Mouse (Mus musculus) myocyte (in vitro differentiated cells): ENCODE results near the gene Foxp2. TPM values are rescaled to one million over a fixed set of nuclear protein-coding genes. Genes with fewer than 3 reads are reported as not detected.

ENCODE experiments used
- H3K27me3 ChIP-seq: one replicate; pipeline ENCODE4 v1.6.1; 2011; ENCODE audit not compliant: control insufficient read depth, insufficient read depth, insufficient read length
- H3K36me3 ChIP-seq: one replicate; pipeline ENCODE4 v1.6.1; 2011; ENCODE audit not compliant: control insufficient read depth, insufficient read depth
- H3K4me2 ChIP-seq: one replicate; pipeline ENCODE4 v1.6.1; 2011; ENCODE audit warnings: low read depth, control low read depth
- H3K4me3 ChIP-seq: one replicate; pipeline ENCODE4 v1.5.1; 2011; ENCODE audit warnings: mild to moderate bottlenecking, control low read depth, moderate library complexity
- H3K79me2 ChIP-seq: one replicate; pipeline ENCODE4 v1.6.1; 2011; ENCODE audit not compliant: control insufficient read depth, insufficient read depth
- H3ac ChIP-seq: one replicate; pipeline ENCODE4 v1.6.1; 2011; ENCODE audit not compliant: control insufficient read depth, insufficient read length
- CEBPB ChIP-seq: IDR thresholded peaks from 2 replicates; pipeline ENCODE4 v1.6.1; 2011; ENCODE audit warnings: mild to moderate bottlenecking, moderate library complexity; ENCODE audit not compliant: poor library complexity, insufficient read depth, severe bottlenecking
- E2F4 ChIP-seq: IDR thresholded peaks from one replicate; pipeline ENCODE4 v1.6.1; 2011; ENCODE audit warnings: mild to moderate bottlenecking, control low read depth, moderate library complexity; ENCODE audit not compliant: insufficient read depth
- MAX ChIP-seq: IDR thresholded peaks from one replicate; pipeline ENCODE4 v1.6.1; 2011; ENCODE audit warnings: low read depth, mild to moderate bottlenecking, control low read depth
- MYOD1 ChIP-seq, 3 experiments: IDR thresholded peaks; one replicate each; pipeline ENCODE4 v1.6.1; 2011; ENCODE audit warnings: control low read depth in 2 of 3, low read depth in 2 of 3, mild to moderate bottlenecking in 2 of 3, moderate library complexity in 1 of 3; ENCODE audit not compliant: insufficient read length in 2 of 3, control insufficient read depth in 1 of 3
- MYOG ChIP-seq, 3 experiments: IDR thresholded peaks; one replicate each; pipeline ENCODE4 v1.6.1; 2011; ENCODE audit warnings: control low read depth in 2 of 3, low read depth in 2 of 3, mild to moderate bottlenecking in 2 of 3; ENCODE audit not compliant: insufficient read length in 2 of 3, control insufficient read depth in 1 of 3, insufficient read depth in 1 of 3
- POLR2A ChIP-seq: IDR thresholded peaks from one replicate; pipeline ENCODE4 v1.6.1; 2011; ENCODE audit warnings: low read depth, mild to moderate bottlenecking, control low read depth, moderate library complexity; ENCODE audit not compliant: insufficient read length
- POLR2AphosphoS2 ChIP-seq: IDR thresholded peaks from one replicate; pipeline ENCODE4 v1.6.1; 2011; ENCODE audit warnings: low read depth, control low read depth; ENCODE audit not compliant: insufficient read length
- REST ChIP-seq: IDR thresholded peaks from one replicate; pipeline ENCODE4 v1.6.1; 2011; ENCODE audit warnings: mild to moderate bottlenecking, control low read depth, moderate library complexity; ENCODE audit not compliant: insufficient read depth, insufficient read length
- SRF ChIP-seq: IDR thresholded peaks from one replicate; pipeline ENCODE4 v1.6.1; 2011; ENCODE audit warnings: low read depth; ENCODE audit not compliant: control insufficient read depth, insufficient read length
- TCF12 ChIP-seq: IDR thresholded peaks from one replicate; pipeline ENCODE4 v1.6.1; 2011; ENCODE audit warnings: mild to moderate bottlenecking, control low read depth; ENCODE audit not compliant: poor library complexity, insufficient read depth, severe bottlenecking
- TCF3 ChIP-seq: IDR thresholded peaks from one replicate; pipeline ENCODE4 v1.6.1; 2011; ENCODE audit warnings: low read depth, control low read depth; ENCODE audit not compliant: insufficient read length
- USF1 ChIP-seq: IDR thresholded peaks from one replicate; pipeline ENCODE4 v1.6.1; 2011; ENCODE audit warnings: low read depth, mild to moderate bottlenecking, control low read depth, moderate library complexity
- polyA plus RNA-seq: library from polyadenylated mRNA; unstranded; fragments of >200 nt; fragmentation: generic; extraction: Trizol; gene quantifications from one replicate; pipeline ENCODE4 v1.2.1, GENCODE M21; 2012; ENCODE audit warnings: missing spikeins

Gene Foxp2
- polyA plus RNA-seq, 1 experiment = not detected

DNA sequence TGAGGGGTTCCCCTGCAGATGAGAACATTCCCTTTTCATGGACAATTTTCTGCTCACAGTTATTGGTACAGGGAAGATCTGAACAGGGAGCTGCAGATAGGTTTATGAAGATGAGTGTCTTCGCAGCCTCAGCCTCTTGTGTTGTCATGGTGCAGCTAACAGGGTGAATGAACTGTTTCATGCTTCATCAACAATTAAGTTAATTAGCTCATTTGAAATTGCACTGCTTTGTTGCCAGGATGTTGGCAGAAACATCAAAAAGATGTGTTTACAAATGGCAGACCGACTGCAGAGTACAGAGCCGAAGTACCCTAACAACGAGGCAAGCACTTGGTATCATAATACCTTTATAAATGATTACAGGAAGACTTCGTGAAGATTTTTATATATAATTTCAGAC lies 496.3 kb downstream of the Foxp2 start:
- Histone ChIP-seq H3ac (no peak overlapping the region), H3K4me2 (no peak overlapping the region), H3K27me3 (no peaks in the 10 kb centered on the region), H3K79me2 (no peaks in the 10 kb centered on the region), H3K36me3 (no peaks in the 10 kb centered on the region), H3K4me3 (no peak overlapping the region)
- TF ChIP-seq TCF12 = no peak
- no peak for TF ChIP-seq MYOD1 (IDR thresholded peaks at IDR 0.05; ENCODE audit: control insufficient read depth in 1 of 3, insufficient read length in 2 of 3, low read depth in 2 of 3)
- TF ChIP-seq MAX = no peak
- no peak for TF ChIP-seq USF1
- TF ChIP-seq REST = no peak
- TF ChIP-seq CEBPB = no peak
- TF ChIP-seq POLR2AphosphoS2 = no peak
- TF ChIP-seq SRF = no peak
- no peak for TF ChIP-seq MYOG (IDR thresholded peaks at IDR 0.05; ENCODE audit: control insufficient read depth in 1 of 3, insufficient read depth in 1 of 3, insufficient read length in 2 of 3, low read depth in 2 of 3)
- no peak for TF ChIP-seq E2F4
- no peak for TF ChIP-seq POLR2A
- no peak for TF ChIP-seq TCF3

DNA sequence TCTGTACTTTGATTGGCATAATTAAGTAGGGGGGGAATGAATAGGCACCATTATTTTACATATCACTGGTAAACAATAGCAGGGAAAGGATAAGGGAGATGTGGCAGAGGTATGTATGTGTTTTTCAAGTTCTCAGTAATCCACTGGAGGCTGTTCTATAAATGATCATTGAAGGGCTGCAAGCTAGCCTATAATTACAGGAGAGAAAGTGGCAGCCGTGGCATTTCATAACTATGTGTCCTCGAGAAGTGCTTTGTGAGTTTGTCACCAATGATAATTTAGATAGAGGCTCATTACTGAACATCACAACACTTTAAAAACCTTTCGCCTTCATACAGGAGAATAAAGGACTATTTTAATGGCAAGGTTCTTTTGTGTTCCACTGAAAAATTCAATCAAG lies 500.0 kb downstream of the Foxp2 start:
- H3K4me3 ChIP-seq = no peak overlapping the region
- H3K27me3 ChIP-seq = no peaks in the 10 kb centered on the region
- no peaks in the 10 kb centered on the region for H3K79me2 ChIP-seq
- H3K4me2 ChIP-seq = no peak overlapping the region
- H3ac ChIP-seq = no peak overlapping the region
- H3K36me3 ChIP-seq = no peaks in the 10 kb centered on the region
- TF ChIP-seq MYOG (IDR thresholded peaks at IDR 0.05; ENCODE audit: control insufficient read depth in 1 of 3, insufficient read depth in 1 of 3, insufficient read length in 2 of 3, low read depth in 2 of 3) (no peak), MAX (no peak), SRF (no peak), CEBPB (no peak), USF1 (no peak), MYOD1 (IDR thresholded peaks at IDR 0.05; ENCODE audit: control insufficient read depth in 1 of 3, insufficient read length in 2 of 3, low read depth in 2 of 3) (no peak), REST (no peak), POLR2A (no peak), TCF12 (no peak), POLR2AphosphoS2 (no peak), E2F4 (no peak), TCF3 (no peak)

DNA sequence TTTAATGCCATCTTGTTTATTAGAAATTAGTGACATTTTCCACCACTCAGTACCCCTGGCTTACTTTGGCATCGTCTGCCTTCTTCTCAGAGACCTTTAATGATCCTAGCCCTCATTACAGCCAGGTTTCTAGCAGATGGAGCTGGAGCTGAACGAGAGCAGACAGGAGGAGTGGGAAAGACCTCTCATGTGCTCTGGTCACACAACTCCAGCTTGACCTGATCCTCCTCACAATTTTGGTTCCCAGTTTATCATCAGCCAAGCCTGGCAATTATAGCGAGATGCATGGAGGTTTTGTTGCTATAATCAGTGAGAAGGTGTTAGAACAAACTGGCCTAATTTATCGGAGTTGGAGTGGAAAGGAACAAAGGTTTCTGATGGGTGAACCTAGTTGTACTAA lies 500.9 kb downstream of the Foxp2 start:
- H3K4me3 ChIP-seq = no peak overlapping the region
- no peak for TF ChIP-seq E2F4

DNA sequence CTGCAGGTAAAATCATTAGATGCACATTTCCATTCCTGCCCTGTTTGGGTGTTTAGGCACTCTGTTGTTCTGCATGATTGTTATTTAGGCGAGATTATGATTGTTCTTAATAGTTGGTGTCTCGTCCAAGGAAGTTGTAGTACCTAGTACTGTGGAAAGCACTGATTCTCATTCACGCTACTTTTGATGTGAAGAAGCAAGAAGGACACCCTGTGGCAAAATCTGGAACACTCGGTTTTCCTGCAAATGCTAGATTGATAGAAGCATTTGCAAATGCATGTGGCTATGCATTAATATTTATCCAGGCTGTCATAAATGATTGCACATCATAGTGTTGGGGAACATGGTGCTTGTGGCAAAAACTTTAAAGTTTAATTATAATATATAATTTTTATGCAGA lies 514.0 kb downstream of the Foxp2 start:
- no peaks in the 10 kb centered on the region for H3K36me3 ChIP-seq
- H3K4me3 ChIP-seq = no peak overlapping the region
- TF ChIP-seq CEBPB = no peak
- TF ChIP-seq MYOD1 (IDR thresholded peaks at IDR 0.05; ENCODE audit: control insufficient read depth in 1 of 3, insufficient read length in 2 of 3, low read depth in 2 of 3) = no peak
- no peak for TF ChIP-seq SRF
- TF ChIP-seq E2F4 = no peak
- no peak for TF ChIP-seq MAX
- no peak for TF ChIP-seq REST
- no peak for TF ChIP-seq MYOG (IDR thresholded peaks at IDR 0.05; ENCODE audit: control insufficient read depth in 1 of 3, insufficient read depth in 1 of 3, insufficient read length in 2 of 3, low read depth in 2 of 3)
- TF ChIP-seq POLR2A = no peak
- TF ChIP-seq TCF3 = no peak
- TF ChIP-seq USF1 = no peak
- no peak for TF ChIP-seq TCF12
- no peak for TF ChIP-seq POLR2AphosphoS2
- H3K4me2 ChIP-seq = no peak overlapping the region
- H3K27me3 ChIP-seq = peaks cover 6% of the 10 kb centered on the region
- H3ac ChIP-seq = no peak overlapping the region
- no peaks in the 10 kb centered on the region for H3K79me2 ChIP-seq

More for the DNA sequence above, 500.9 kb downstream of the Foxp2 start:
- H3K4me2 ChIP-seq = no peak overlapping the region
- no peaks in the 10 kb centered on the region for H3K79me2 ChIP-seq
- no peaks in the 10 kb centered on the region for H3K36me3 ChIP-seq
- no peak overlapping the region for H3ac ChIP-seq
- no peaks in the 10 kb centered on the region for H3K27me3 ChIP-seq

DNA sequence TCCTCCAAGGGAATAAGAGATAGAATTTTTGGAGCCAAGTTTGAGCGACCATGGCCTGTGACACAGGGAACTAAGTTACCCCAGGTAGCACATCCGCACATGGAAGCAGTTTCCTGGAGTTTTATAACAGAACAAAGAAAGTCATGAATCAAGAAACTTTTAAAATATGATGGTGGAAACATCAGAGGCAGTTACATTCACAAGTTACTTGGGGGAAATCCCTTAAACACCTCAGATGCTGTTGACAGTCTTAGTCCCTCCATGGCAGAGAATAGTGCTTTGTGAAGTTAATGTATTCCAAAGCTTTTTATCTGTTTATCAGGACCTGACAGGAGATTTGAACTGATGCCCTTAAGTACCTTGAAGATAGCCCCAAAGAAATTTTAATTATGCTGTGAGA lies 558.6 kb downstream of the Foxp2 start:
- H3K4me2 ChIP-seq = no peak overlapping the region
- H3K27me3 ChIP-seq = no peaks in the 10 kb centered on the region
- H3K4me3 ChIP-seq = no peak overlapping the region
- no peaks in the 10 kb centered on the region for H3K79me2 ChIP-seq
- no peaks in the 10 kb centered on the region for H3K36me3 ChIP-seq
- TF ChIP-seq POLR2A = no peak
- no peak for TF ChIP-seq SRF
- no peak for TF ChIP-seq REST
- TF ChIP-seq CEBPB = no peak
- no peak for TF ChIP-seq MYOD1 (IDR thresholded peaks at IDR 0.05; ENCODE audit: control insufficient read depth in 1 of 3, insufficient read length in 2 of 3, low read depth in 2 of 3)
- no peak for TF ChIP-seq TCF12
- no peak for TF ChIP-seq USF1
- no peak for TF ChIP-seq TCF3
- TF ChIP-seq E2F4 = no peak
- no peak for TF ChIP-seq POLR2AphosphoS2
- TF ChIP-seq MYOG (IDR thresholded peaks at IDR 0.05; ENCODE audit: control insufficient read depth in 1 of 3, insufficient read depth in 1 of 3, insufficient read length in 2 of 3, low read depth in 2 of 3) = no peak
- TF ChIP-seq MAX = no peak
- no peak overlapping the region for H3ac ChIP-seq
